ENCODE assay signal across 9 mouse cellular contexts in genomic region chr1:119422460-119423015, GRCm38 (mm10). TPM values are rescaled to one million over a fixed set of nuclear protein-coding genes. Genes with fewer than 3 reads are reported as not detected.
DNase-seq lines count a peak whose midpoint lies in the region; ATAC-seq and TF ChIP-seq lines count a peak whose summit lies in the region.
"Had no signal": no experiment of that assay in that cellular context is flagged by ENCODE, and none has a peak within 500 bp of the region (broad histone marks: within the 10 kb centered on the region; RNA-seq: fewer than 3 reads in every experiment).

No protein-coding gene starts in this region.

- H3K4me2 ChIP-seq in forebrain, embryonic 13.5 days: peak overlapping the region; percentile 96
- H3K4me2 ChIP-seq in neural tube, embryonic 13.5 days: peak overlapping the region; percentile 98

- peak overlapping the region; percentile 89 for H3K9ac ChIP-seq in forebrain, embryonic 13.5 days
- H3K9ac ChIP-seq in neural tube, embryonic 13.5 days: peak overlapping the region; percentile 78

- peaks cover 1% of the 10 kb centered on the region for H3K36me3 ChIP-seq in forebrain, embryonic 13.5 days (ENCODE audit: poor library complexity, severe bottlenecking)
- H3K36me3 ChIP-seq in limb, embryonic 10.5 days: no peaks in the 10 kb centered on the region
- H3K36me3 ChIP-seq in neural tube, embryonic 13.5 days: no peaks in the 10 kb centered on the region

- peak; percentile 23 for DNase-seq in lung, adult 2 months
- DNase-seq in lung, postnatal 10 days: no peak
- DNase-seq in limb, embryonic 10.5 days (ENCODE audit: low spot score): peak; percentile 48
- no peak for DNase-seq in gastrocnemius, adult 8-10 months (ENCODE audit: low spot score in 2 of 2)
- no peak for DNase-seq in frontal cortex, adult 2 months (ENCODE audit: extremely low spot score in 1 of 2, low spot score in 1 of 2)

- 2% methylated on average over 31 of the region's 32 CpGs for WGBS in lung, adult 2 months
- WGBS in forebrain, embryonic 13.5 days: 1% methylated on average over 29 of the region's 32 CpGs
- under 1% methylated on average over 30 of the region's 32 CpGs for WGBS in limb, embryonic 10.5 days
- under 1% methylated on average over 31 of the region's 32 CpGs for WGBS in neural tube, embryonic 13.5 days

- peak; percentile 6 for ATAC-seq in forebrain, embryonic 13.5 days
- 0 out of 2 replicates have a peak, but pooled peaks have one; percentile 11 for ATAC-seq in neural tube, embryonic 13.5 days (ENCODE audit: low read depth)
- no peak for ATAC-seq in cerebellum, adult (ENCODE audit: insufficient number of reproducible peaks, low FRiP score, low TSS enrichment)

- TF ChIP-seq POLR2A in lung, adult 2 months (IDR thresholded peaks at IDR 0.05; ENCODE audit: borderline replicate concordance, extremely low read depth, low read depth, low read length): no peak

- H3K9me3 ChIP-seq in forebrain, embryonic 13.5 days (replicated peaks): no peaks in the 10 kb centered on the region
- H3K9me3 ChIP-seq in limb, embryonic 10.5 days (replicated peaks): no peaks in the 10 kb centered on the region
- H3K9me3 ChIP-seq in neural tube, embryonic 13.5 days: no peaks in the 10 kb centered on the region

- H3K27ac ChIP-seq in forebrain, embryonic 13.5 days: no peak overlapping the region
- no peak overlapping the region for H3K27ac ChIP-seq in limb, embryonic 10.5 days
- 0 out of 2 replicates have a peak overlapping the region, but pooled peaks have one; percentile 79 for H3K27ac ChIP-seq in neural tube, embryonic 13.5 days (replicated peaks)
- H3K27ac ChIP-seq: macrophage had no signal

- peak overlapping the region; percentile 48 for H3K4me3 ChIP-seq in lung, adult 2 months (replicated peaks; ENCODE audit: extremely low read depth, low read depth, low read length)
- H3K4me3 ChIP-seq in forebrain, embryonic 13.5 days: peak overlapping the region; percentile 74
- H3K4me3 ChIP-seq in limb, embryonic 10.5 days: peak overlapping the region; percentile 60
- peak overlapping the region; percentile 65 for H3K4me3 ChIP-seq in neural tube, embryonic 13.5 days

- no peak for TF ChIP-seq CTCF in lung, adult 2 months (IDR thresholded peaks at IDR 0.05; ENCODE audit: insufficient read depth, low read length)

- peaks cover 67% of the 10 kb centered on the region for H3K27me3 ChIP-seq in forebrain, embryonic 13.5 days
- H3K27me3 ChIP-seq in limb, embryonic 10.5 days (ENCODE audit: low read depth, poor library complexity, severe bottlenecking): peaks cover 85% of the 10 kb centered on the region
- peaks cover 77% of the 10 kb centered on the region for H3K27me3 ChIP-seq in neural tube, embryonic 13.5 days

- peaks cover 3% of the 10 kb centered on the region; the same call in 1 of the 2 replicates for H3K4me1 ChIP-seq in lung, adult 2 months (ENCODE audit: control insufficient read depth, insufficient read depth, low read length)
- peaks cover 44% of the 10 kb centered on the region for H3K4me1 ChIP-seq in forebrain, embryonic 13.5 days
- peaks cover 62% of the 10 kb centered on the region for H3K4me1 ChIP-seq in limb, embryonic 10.5 days
- H3K4me1 ChIP-seq in neural tube, embryonic 13.5 days (replicated peaks): peaks cover 59% of the 10 kb centered on the region

RNA-seq across cellular contexts. Expression of gene Inhbb, which starts 0.5 kb away (rescaled TPM):
- 6.8 and 11.0 TPM in 2 replicates for polyA plus RNA-seq in lung, adult 2 months (2012; rRNA removed)
- polyA plus RNA-seq in forebrain, embryonic 13.5 days (2015; fragmentation: Nextera tagmentation; extraction: Ambion mirVana): 4.1 and 4.6 TPM in 2 replicates
- polyA plus RNA-seq in limb, embryonic 10.5 days (2016; fragmentation: Nextera tagmentation; extraction: Ambion mirVana): 0.06 and 0.09 TPM in 2 replicates
- polyA plus RNA-seq in neural tube, embryonic 13.5 days (2015; fragmentation: Nextera tagmentation; extraction: Ambion mirVana): 2.4 and 2.7 TPM in 2 replicates
- 1 to 10 TPM in 1 of 4 experiments, under 1 TPM in 3; 0.39 to 1.3 (median 0.67) TPM for total RNA-seq in gastrocnemius, adult 8-10 months (2022)
- 3.2 and 3.4 TPM in 2 replicates for polyA plus RNA-seq in frontal cortex, adult 2 months (2012; rRNA removed)

Comparison
In these comparisons a context has a peak if more than half of its experiments do, and no peak if none do; other contexts are left out.
1. DNase-seq: peak in lung, adult 2 months (single experiment) and limb, embryonic 10.5 days (single experiment); none in lung, postnatal 10 days (single experiment), gastrocnemius, adult 8-10 months (0 of 2) and frontal cortex, adult 2 months (0 of 2).
2. Peak in every context shown above with its lines, with median percentiles within 50 percentile points of each other: H3K4me3 ChIP-seq.